ENCODE assay signal across 9 mouse cellular contexts in genomic region chr1:132346134-132346851, GRCm38 (mm10). TPM values are rescaled to one million over a fixed set of nuclear protein-coding genes. Genes with fewer than 3 reads are reported as not detected.
DNase-seq lines count a peak whose midpoint lies in the region; ATAC-seq and TF ChIP-seq lines count a peak whose summit lies in the region.
"Had no signal": no experiment of that assay in that cellular context is flagged by ENCODE, and none has a peak within 500 bp of the region (broad histone marks: within the 10 kb centered on the region; RNA-seq: fewer than 3 reads in every experiment).

No protein-coding gene starts in this region.

- H3K79me3 ChIP-seq in C2C12 (ENCODE audit: low read depth), result peaks cover 6% of the 10 kb centered on the region

- H3K27ac ChIP-seq in forebrain, embryonic 10.5 days, result peak overlapping the region; percentile 54
- no peak overlapping the region for H3K27ac ChIP-seq in forebrain, embryonic 15.5 days (replicated peaks)
- H3K27ac ChIP-seq in heart, embryonic 14.5 days (replicated peaks in 1 of 2; ENCODE audit: control insufficient read depth in 1 of 2, insufficient read depth in 1 of 2, low read depth in 2 of 2, low read length in 2 of 2), result peak overlapping the region; percentile 30 to 79
- no peak overlapping the region for H3K27ac ChIP-seq in hindbrain, embryonic 13.5 days
- H3K27ac ChIP-seq: neural tube, embryonic 13.5 days had no signal

- DNase-seq in forebrain, embryonic 10.5 days (ENCODE audit: extremely low spot score, low spot score), result no peak
- peak; percentile 69 to 81 for DNase-seq in kidney, postnatal 4 days
- DNase-seq in cerebellum, adult 9-11 months, result no peak

- no peak overlapping the region for H3K4me3 ChIP-seq in forebrain, embryonic 10.5 days
- H3K4me3 ChIP-seq in forebrain, embryonic 15.5 days, result no peak overlapping the region
- no peak overlapping the region for H3K4me3 ChIP-seq in C2C12 (ENCODE audit: insufficient read depth, poor library complexity, severe bottlenecking)
- no peak overlapping the region for H3K4me3 ChIP-seq in heart, embryonic 14.5 days (ENCODE audit: control insufficient read depth in 1 of 2, insufficient read depth in 1 of 2, low read depth in 1 of 2, low read length in 2 of 2)
- H3K4me3 ChIP-seq in hindbrain, embryonic 13.5 days, result no peak overlapping the region
- H3K4me3 ChIP-seq: neural tube, embryonic 13.5 days had no signal

- no peak overlapping the region for H3K9ac ChIP-seq in forebrain, embryonic 15.5 days (replicated peaks)
- H3K9ac ChIP-seq in heart, embryonic 14.5 days (ENCODE audit: low read length), result no peak overlapping the region
- no peak overlapping the region for H3K9ac ChIP-seq in hindbrain, embryonic 13.5 days
- H3K9ac ChIP-seq: neural tube, embryonic 13.5 days had no signal

- peaks cover 6% of the 10 kb centered on the region; the same call in 1 of the 2 replicates for H3K9me3 ChIP-seq in forebrain, embryonic 10.5 days
- H3K9me3 ChIP-seq in forebrain, embryonic 15.5 days, result no peaks in the 10 kb centered on the region
- H3K9me3 ChIP-seq in heart, embryonic 14.5 days (ENCODE audit: control insufficient read depth, low read length), result 0 out of 2 replicates have a peak, but pooled peaks cover 6% of the 10 kb centered on the region
- no peaks in the 10 kb centered on the region for H3K9me3 ChIP-seq in hindbrain, embryonic 13.5 days
- H3K9me3 ChIP-seq: neural tube, embryonic 13.5 days had no signal

- ATAC-seq in forebrain, embryonic 15.5 days (replicated peaks), result no peak
- ATAC-seq in heart, embryonic 14.5 days (ENCODE audit: insufficient number of reproducible peaks, insufficient read depth, low FRiP score, low read depth), result no peak
- no peak for ATAC-seq in hindbrain, embryonic 13.5 days (ENCODE audit: low FRiP score)
- no peak for ATAC-seq in frontal cortex, adult (ENCODE audit: low TSS enrichment)

- H3ac ChIP-seq in C2C12 (ENCODE audit: control insufficient read depth, insufficient read length, low read depth), result peak overlapping the region; percentile 55

- peaks cover 10% of the 10 kb centered on the region; the same call in 1 of the 2 replicates for H3K4me1 ChIP-seq in forebrain, embryonic 10.5 days
- no peaks in the 10 kb centered on the region for H3K4me1 ChIP-seq in forebrain, embryonic 15.5 days
- H3K4me1 ChIP-seq in heart, embryonic 14.5 days (ENCODE audit: control insufficient read depth in 2 of 2, insufficient read depth in 2 of 2, low read length in 2 of 2), result peaks cover 9 to 17% of the 10 kb centered on the region in 2 experiments; a peak in 3 of 4 replicates
- no peaks in the 10 kb centered on the region for H3K4me1 ChIP-seq in hindbrain, embryonic 13.5 days (replicated peaks)
- H3K4me1 ChIP-seq: neural tube, embryonic 13.5 days had no signal

- H3K4me2 ChIP-seq in forebrain, embryonic 15.5 days (replicated peaks), result no peak overlapping the region
- H3K4me2 ChIP-seq in heart, embryonic 14.5 days (ENCODE audit: low read length), result no peak overlapping the region
- H3K4me2 ChIP-seq in hindbrain, embryonic 13.5 days, result no peak overlapping the region
- H3K4me2 ChIP-seq: neural tube, embryonic 13.5 days had no signal

- 89% methylated on average over 12 of the region's 12 CpGs for WGBS in forebrain, embryonic 10.5 days
- WGBS in forebrain, embryonic 15.5 days, result 85% methylated on average over 12 of the region's 12 CpGs
- 56% methylated on average over 12 of the region's 12 CpGs for WGBS in heart, embryonic 14.5 days
- WGBS in hindbrain, embryonic 13.5 days, result 88% methylated on average over 12 of the region's 12 CpGs

- TF ChIP-seq CTCF in C2C12 (IDR thresholded peaks at IDR 0.05; ENCODE audit: control insufficient read depth, insufficient read depth, insufficient read length), result no peak

- peaks cover 46% of the 10 kb centered on the region for H3K79me2 ChIP-seq in C2C12 (ENCODE audit: control insufficient read depth, insufficient read depth)

- no peaks in the 10 kb centered on the region for H3K27me3 ChIP-seq in forebrain, embryonic 10.5 days (ENCODE audit: poor library complexity, severe bottlenecking)
- no peaks in the 10 kb centered on the region for H3K27me3 ChIP-seq in forebrain, embryonic 15.5 days
- H3K27me3 ChIP-seq in C2C12 (ENCODE audit: control insufficient read depth, insufficient read depth, insufficient read length), result no peaks in the 10 kb centered on the region
- no peaks in the 10 kb centered on the region for H3K27me3 ChIP-seq in heart, embryonic 14.5 days (ENCODE audit: control insufficient read depth, insufficient read depth, low read length)
- H3K27me3 ChIP-seq in hindbrain, embryonic 13.5 days, result no peaks in the 10 kb centered on the region
- H3K27me3 ChIP-seq: neural tube, embryonic 13.5 days had no signal

- H3K36me3 ChIP-seq in forebrain, embryonic 10.5 days (replicated peaks), result 0 out of 2 replicates have a peak, but pooled peaks cover 3% of the 10 kb centered on the region
- H3K36me3 ChIP-seq in forebrain, embryonic 15.5 days, result no peaks in the 10 kb centered on the region
- peaks cover 10% of the 10 kb centered on the region for H3K36me3 ChIP-seq in C2C12 (ENCODE audit: control insufficient read depth, insufficient read depth)
- H3K36me3 ChIP-seq in heart, embryonic 14.5 days (ENCODE audit: control insufficient read depth, insufficient read depth, low read length), result no peaks in the 10 kb centered on the region
- H3K36me3 ChIP-seq in hindbrain, embryonic 13.5 days, result no peaks in the 10 kb centered on the region
- H3K36me3 ChIP-seq: neural tube, embryonic 13.5 days had no signal

TF ChIP-seq in C2C12, 6 proteins besides CTCF, POLR2A, EP300 and RAD21:
- TF ChIP-seq MAX (IDR thresholded peaks at IDR 0.05) (peak; percentile 44), CEBPB (IDR thresholded peaks at IDR 0.05; ENCODE audit: low read depth) (no peak), MYOD1 (IDR thresholded peaks at IDR 0.05; ENCODE audit: control insufficient read depth, insufficient read length, low read depth) (peak; percentile 46)

RNA-seq across cellular contexts. Expression of gene Nuak2, which starts 30.4 kb away (rescaled TPM):
- 49.9 TPM in 2 replicates for polyA plus RNA-seq in forebrain, embryonic 10.5 days (2016; fragmentation: Nextera tagmentation; extraction: Ambion mirVana)
- 15.9 and 16.5 TPM in 2 replicates for polyA plus RNA-seq in forebrain, embryonic 15.5 days (2015; fragmentation: Nextera tagmentation; extraction: Ambion mirVana)
- 11.7 TPM for polyA plus RNA-seq in C2C12 (2012; fragmentation: generic; extraction: Trizol)
- 1.5 and 2.2 TPM in 2 replicates for polyA plus RNA-seq in heart, embryonic 14.5 days (2014; fragmentation: Nextera tagmentation; extraction: Ambion mirVana)
- 17.6 and 22.5 TPM in 2 replicates for polyA plus RNA-seq in hindbrain, embryonic 13.5 days (2015; fragmentation: Nextera tagmentation; extraction: Ambion mirVana)

RNA-seq across cellular contexts. Expression of gene Tmcc2, which starts 44.8 kb away (rescaled TPM):
- polyA plus RNA-seq in forebrain, embryonic 10.5 days (2016; fragmentation: Nextera tagmentation; extraction: Ambion mirVana), result 7.9 and 8.8 TPM in 2 replicates
- polyA plus RNA-seq in forebrain, embryonic 15.5 days (2015; fragmentation: Nextera tagmentation; extraction: Ambion mirVana), result 33.1 and 33.3 TPM in 2 replicates
- 37.3 TPM for polyA plus RNA-seq in C2C12 (2012; fragmentation: generic; extraction: Trizol)
- polyA plus RNA-seq in heart, embryonic 14.5 days (2014; fragmentation: Nextera tagmentation; extraction: Ambion mirVana), result 8.1 and 10.1 TPM in 2 replicates
- 24.6 and 25.7 TPM in 2 replicates for polyA plus RNA-seq in hindbrain, embryonic 13.5 days (2015; fragmentation: Nextera tagmentation; extraction: Ambion mirVana)

RNA-seq across cellular contexts. Expression of gene Klhdc8a, which starts 47.9 kb away (rescaled TPM):
- 0.30 and 0.33 TPM in 2 replicates for polyA plus RNA-seq in forebrain, embryonic 10.5 days (2016; fragmentation: Nextera tagmentation; extraction: Ambion mirVana)
- 2.4 and 3.1 TPM in 2 replicates for polyA plus RNA-seq in forebrain, embryonic 15.5 days (2015; fragmentation: Nextera tagmentation; extraction: Ambion mirVana)
- polyA plus RNA-seq in C2C12 (2012; fragmentation: generic; extraction: Trizol), result 19.0 TPM
- polyA plus RNA-seq in heart, embryonic 14.5 days (2014; fragmentation: Nextera tagmentation; extraction: Ambion mirVana), result 0.50 and 1.5 TPM in 2 replicates
- 5.1 and 5.4 TPM in 2 replicates for polyA plus RNA-seq in hindbrain, embryonic 13.5 days (2015; fragmentation: Nextera tagmentation; extraction: Ambion mirVana)

Comparison
In these comparisons a context has a peak if more than half of its experiments do, and no peak if none do; other contexts are left out.
1. H3K27ac ChIP-seq: peak in forebrain, embryonic 10.5 days (single experiment) and heart, embryonic 14.5 days (2 of 2); none in forebrain, embryonic 15.5 days (single experiment) and hindbrain, embryonic 13.5 days (single experiment).
2. DNase-seq: peak in kidney, postnatal 4 days (2 of 2); none in forebrain, embryonic 10.5 days (single experiment) and cerebellum, adult 9-11 months (single experiment).